Mouse (Mus musculus): ENCODE data around the gene Ins2. TPM values are rescaled to one million over a fixed set of nuclear protein-coding genes. Genes with fewer than 3 reads are reported as not detected.

The Ins2 gene
- not detected in 2 replicates for polyA plus RNA-seq (2012)

DNA sequence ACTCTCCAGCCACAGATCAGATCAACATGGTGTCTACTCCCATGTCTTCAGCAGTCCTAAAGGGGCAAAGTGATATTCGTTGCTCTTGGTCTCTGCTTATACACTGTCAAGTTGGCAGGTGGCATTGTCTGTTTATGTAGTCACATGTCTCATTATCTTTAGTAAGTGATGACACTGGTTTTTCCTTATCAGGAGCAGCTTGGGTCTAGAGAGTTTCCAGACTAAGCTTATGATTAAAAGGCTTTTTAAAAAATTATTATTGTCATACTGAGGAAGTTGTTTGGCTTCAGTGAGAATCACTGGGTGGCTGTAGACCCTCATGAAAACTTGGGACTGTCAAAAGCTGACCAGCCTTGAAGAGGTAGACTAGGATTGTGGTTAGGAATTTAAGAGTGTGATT lies at the start of gene Ins2:
TSS of gene Ins2 (minus strand) at position 101 of the 400 bp plus-strand sequence.

DNA sequence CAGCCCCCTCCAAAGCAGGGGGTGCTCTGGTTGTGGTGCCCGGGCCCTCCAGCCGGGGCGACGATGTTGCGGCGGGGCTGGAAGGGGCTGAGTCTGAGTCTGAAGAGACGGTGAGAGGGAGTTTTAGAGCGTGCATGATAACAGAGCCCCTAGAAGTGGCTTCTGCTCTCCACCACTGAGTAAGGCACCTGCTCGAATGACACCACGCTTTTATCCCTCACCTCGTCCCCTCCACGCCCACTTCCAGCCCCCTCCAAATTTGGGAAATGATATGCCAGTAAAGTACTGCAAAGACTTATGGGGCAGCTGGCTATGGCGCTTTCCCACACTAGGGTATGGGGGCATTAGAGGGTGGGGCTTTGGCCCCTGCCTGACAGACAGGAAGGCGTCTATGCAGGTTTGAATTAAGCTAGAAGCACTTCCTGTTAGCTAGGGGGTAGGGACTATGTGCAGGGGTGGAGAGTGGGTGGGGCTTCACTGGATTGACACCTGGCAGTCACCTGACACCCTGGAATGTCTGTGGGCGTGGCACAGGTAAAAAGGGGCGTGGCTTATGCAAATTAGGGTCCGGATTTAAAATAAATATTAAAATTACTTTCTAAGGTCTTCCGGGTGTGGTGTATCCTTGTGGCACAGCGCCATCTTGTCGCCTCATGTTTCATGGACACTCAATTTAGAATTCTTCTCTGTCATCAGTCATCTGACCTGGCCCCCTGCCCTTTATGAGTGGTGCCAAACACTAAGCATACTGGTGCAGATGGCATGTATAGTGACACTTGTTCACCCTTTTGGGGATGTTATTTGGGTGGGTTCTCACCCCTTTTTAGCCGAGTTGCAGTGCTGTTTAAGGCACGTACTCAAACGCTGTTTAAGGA lies 73.2 kb downstream of the Ins2 start, which contains the start of gene Gm49394:
TSS of gene Gm49394 (minus strand) at position 192 of the 875 bp plus-strand sequence.

DNA sequence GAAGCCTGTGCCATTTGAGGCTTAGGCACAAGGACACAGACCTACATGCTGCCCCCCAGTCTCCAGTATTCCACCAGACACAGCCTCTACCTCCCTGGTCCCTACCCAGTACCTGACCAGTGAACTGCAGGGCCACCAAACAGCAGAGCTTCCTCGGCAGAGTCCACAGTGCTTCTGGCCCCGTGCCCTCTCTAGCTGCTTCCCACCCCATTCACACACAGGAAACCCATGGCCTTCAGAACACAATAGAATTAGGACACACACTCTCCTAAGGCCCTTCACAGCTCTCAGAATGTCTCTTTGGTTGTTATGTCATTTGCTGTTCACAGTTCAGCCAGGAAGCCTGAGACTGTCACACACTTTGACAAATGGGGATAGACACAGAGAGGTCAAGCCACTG lies 76.5 kb downstream of the Ins2 start, which contains the start of gene Igf2:
TSS of gene Igf2 (minus strand) at position 158 of the 400 bp plus-strand sequence.

Other genes with a start within 250 kb of the Ins2 start
- 0.41 and 1.3 TPM in 2 replicates for gene Tnnt3, start 244.5 kb downstream of the Ins2 start, polyA plus RNA-seq (2012)
- 11.7 and 15.7 TPM in 2 replicates for gene Mrpl23, start 210.7 kb downstream of the Ins2 start, polyA plus RNA-seq (2012)
- gene Igf2, start 76.6 kb downstream of the Ins2 start, polyA plus RNA-seq (2012): 0.04 and 0.17 TPM in 2 replicates
- gene Gm49394, start 73.4 kb downstream of the Ins2 start, polyA plus RNA-seq (2012): not detected in 2 replicates
- not detected in 2 replicates for gene Th, start 187.7 kb upstream of the Ins2 start, polyA plus RNA-seq (2012)
- 4.8 and 5.2 TPM in 2 replicates for gene Ascl2, start 225.9 kb upstream of the Ins2 start, polyA plus RNA-seq (2012)